Mouse (Mus musculus): Measurements from ENCODE around the gene Slc38a8. TPM values are rescaled to one million over a fixed set of nuclear protein-coding genes. Genes with fewer than 3 reads are reported as not detected.

Slc38a8 gene
- polyA plus RNA-seq, 1 experiment from 2014 or later: 0.05 TPM

GRCm38 (mm10) chr8:119515767-119516166 is 14.3 kb upstream of the Slc38a8 start:
- Histone ChIP-seq H3K27me3 (replicated peaks) (no peaks in the 10 kb centered on the region), H3K4me2 (replicated peaks) (no peak overlapping the region), H3K4me3 (replicated peaks) (no peak overlapping the region), H3K9me3 (no peaks in the 10 kb centered on the region), H3K27ac (no peak overlapping the region), H3K36me3 (peaks cover 71% of the 10 kb centered on the region), H3K4me1 (replicated peaks) (no peaks in the 10 kb centered on the region), H3K9ac (no peak overlapping the region)
- no peak for ATAC-seq
- WGBS: 84% methylated on average over 3 of the region's 3 CpGs

DNA sequence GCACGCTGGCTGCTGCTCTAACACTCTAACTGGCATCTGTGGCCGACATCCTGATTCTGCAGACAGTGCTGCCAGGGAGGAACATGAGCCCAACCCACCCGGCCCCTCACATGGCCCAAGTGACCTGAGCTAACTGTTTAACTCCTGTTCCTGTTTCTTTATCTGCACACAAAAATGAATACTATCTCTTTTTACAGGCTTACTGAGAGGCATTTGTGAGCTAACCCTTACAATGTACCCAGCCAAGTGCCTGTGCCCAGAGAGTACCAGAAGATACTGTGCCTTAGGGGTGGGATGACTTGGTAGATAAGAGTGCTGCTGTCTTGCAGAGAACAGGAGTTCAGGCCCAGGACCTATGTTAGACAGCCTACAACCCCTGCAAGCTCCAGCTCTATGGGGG is 13.4 kb upstream of the Slc38a8 start:
- WGBS: 89% methylated on average over 3 of the region's 3 CpGs
- no peak for ATAC-seq
- Histone ChIP-seq H3K9ac (no peak overlapping the region), H3K36me3 (peaks cover 70% of the 10 kb centered on the region), H3K27me3 (replicated peaks) (no peaks in the 10 kb centered on the region), H3K4me3 (replicated peaks) (no peak overlapping the region), H3K9me3 (no peaks in the 10 kb centered on the region), H3K4me1 (replicated peaks) (no peaks in the 10 kb centered on the region), H3K4me2 (replicated peaks) (no peak overlapping the region), H3K27ac (no peak overlapping the region)

GRCm38 (mm10) chr8:119513405-119513804 is 11.9 kb upstream of the Slc38a8 start:
- Histone ChIP-seq H3K4me3 (replicated peaks) (no peak overlapping the region), H3K36me3 (peaks cover 70% of the 10 kb centered on the region), H3K27ac (no peak overlapping the region), H3K9me3 (no peaks in the 10 kb centered on the region), H3K4me2 (replicated peaks) (no peak overlapping the region), H3K4me1 (replicated peaks) (no peaks in the 10 kb centered on the region), H3K9ac (no peak overlapping the region), H3K27me3 (replicated peaks) (no peaks in the 10 kb centered on the region)
- ATAC-seq: no peak
- WGBS: 84% methylated on average over 4 of the region's 4 CpGs

- WGBS: 94% methylated on average over 7 of the region's 7 CpGs
Measured at GRCm38 (mm10) chr8:119511722-119512121, 10.2 kb upstream of the Slc38a8 start.

DNA sequence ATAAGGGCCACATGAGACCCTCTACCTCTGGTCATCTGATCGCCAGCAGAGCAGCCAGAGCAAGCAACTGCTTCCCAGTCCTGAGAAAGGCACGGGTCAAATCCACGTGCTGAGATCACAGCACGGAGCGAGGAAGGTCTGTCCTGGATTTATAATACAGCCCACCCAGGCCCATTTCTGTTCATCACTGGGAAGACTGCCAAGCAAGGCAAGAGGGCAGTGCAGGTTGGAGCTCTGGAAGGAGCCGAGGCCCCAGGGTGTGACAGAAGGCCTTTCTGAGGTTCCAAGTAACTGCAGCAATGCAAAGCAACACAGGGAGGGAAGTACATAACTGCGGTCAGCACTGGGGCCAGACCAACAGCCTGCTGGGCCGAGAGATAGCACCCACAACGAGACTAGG is 9.0 kb upstream of the Slc38a8 start:
- Histone ChIP-seq H3K4me3 (replicated peaks) (no peak overlapping the region), H3K36me3 (peaks cover 60% of the 10 kb centered on the region), H3K9me3 (no peaks in the 10 kb centered on the region), H3K9ac (no peak overlapping the region), H3K27me3 (replicated peaks) (no peaks in the 10 kb centered on the region), H3K4me2 (replicated peaks) (no peak overlapping the region), H3K4me1 (replicated peaks) (no peaks in the 10 kb centered on the region), H3K27ac (no peak overlapping the region)
- no peak for ATAC-seq
- WGBS: 84% methylated on average over 9 of the region's 9 CpGs

More at GRCm38 (mm10) chr8:119511722-119512121, 10.2 kb upstream of the Slc38a8 start:
- Histone ChIP-seq H3K9ac (no peak overlapping the region), H3K27me3 (replicated peaks) (no peaks in the 10 kb centered on the region), H3K4me2 (replicated peaks) (no peak overlapping the region), H3K4me3 (replicated peaks) (no peak overlapping the region), H3K27ac (no peak overlapping the region), H3K36me3 (peaks cover 64% of the 10 kb centered on the region), H3K9me3 (no peaks in the 10 kb centered on the region), H3K4me1 (replicated peaks) (no peaks in the 10 kb centered on the region)
- no peak for ATAC-seq

DNA sequence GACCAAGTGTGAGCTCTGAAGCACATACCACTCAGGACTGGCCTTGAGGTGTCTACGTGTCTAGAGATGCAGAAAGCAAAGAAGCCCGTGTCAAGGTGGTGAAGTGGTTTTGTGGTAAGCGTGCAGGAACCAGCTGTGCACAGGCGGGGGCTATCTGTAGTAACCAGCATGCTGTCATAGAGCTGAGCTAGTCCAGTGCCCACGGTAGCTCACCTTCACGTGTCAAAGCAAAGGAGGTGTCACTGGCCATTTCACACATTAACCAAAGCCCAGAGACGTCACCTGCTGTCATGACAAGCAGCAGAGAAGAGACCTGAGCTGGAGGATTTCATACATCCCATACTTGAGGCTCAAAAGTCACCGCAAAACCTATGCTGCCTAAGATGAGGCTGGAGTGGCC is 4.6 kb upstream of the Slc38a8 start:
- Histone ChIP-seq H3K36me3 (peaks cover 28% of the 10 kb centered on the region), H3K4me1 (replicated peaks) (no peaks in the 10 kb centered on the region), H3K9me3 (no peaks in the 10 kb centered on the region), H3K27me3 (replicated peaks) (no peaks in the 10 kb centered on the region), H3K4me2 (replicated peaks) (no peak overlapping the region), H3K4me3 (replicated peaks) (no peak overlapping the region), H3K9ac (no peak overlapping the region), H3K27ac (no peak overlapping the region)
- ATAC-seq: no peak
- WGBS: 75% methylated on average over 8 of the region's 8 CpGs

DNA sequence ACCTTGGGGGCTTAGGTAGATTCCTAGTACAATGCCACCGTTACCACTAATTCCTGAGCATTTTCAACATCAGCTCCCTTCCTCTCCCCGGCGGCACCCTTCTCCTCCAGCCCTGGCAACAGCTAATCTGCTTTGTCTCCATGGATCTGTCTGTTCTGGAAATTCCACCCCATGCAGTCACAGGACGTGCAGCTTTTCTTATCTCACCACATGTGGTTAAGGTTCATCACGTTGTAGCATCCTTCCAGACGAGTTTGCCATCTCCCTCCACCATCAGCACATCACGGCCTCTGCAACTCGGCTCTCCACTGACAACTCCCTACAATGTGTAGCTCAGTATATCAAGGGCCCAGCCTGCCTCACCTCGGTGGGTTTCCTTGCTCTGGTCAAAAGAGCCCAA is 4.0 kb upstream of the Slc38a8 start:
- no peaks in the 10 kb centered on the region for H3K27me3 ChIP-seq (replicated peaks)
- no peak overlapping the region for H3K9ac ChIP-seq
- no peak overlapping the region for H3K4me2 ChIP-seq (replicated peaks)
- H3K4me3 ChIP-seq (replicated peaks): no peak overlapping the region
- no peaks in the 10 kb centered on the region for H3K4me1 ChIP-seq (replicated peaks)
- H3K9me3 ChIP-seq: no peaks in the 10 kb centered on the region
- H3K27ac ChIP-seq: no peak overlapping the region
- WGBS: 46% methylated on average over 9 of the region's 9 CpGs
- ATAC-seq: no peak
- peaks cover 25% of the 10 kb centered on the region for H3K36me3 ChIP-seq

- H3K27ac ChIP-seq: no peak overlapping the region
- no peak overlapping the region for H3K4me2 ChIP-seq (replicated peaks)
- no peaks in the 10 kb centered on the region for H3K4me1 ChIP-seq (replicated peaks)
- no peak overlapping the region for H3K9ac ChIP-seq
- H3K9me3 ChIP-seq: no peaks in the 10 kb centered on the region
- no peaks in the 10 kb centered on the region for H3K27me3 ChIP-seq (replicated peaks)
- 38% methylated on average over 10 of the region's 10 CpGs for WGBS
- no peak for ATAC-seq
- no peak overlapping the region for H3K4me3 ChIP-seq (replicated peaks)
- peaks cover 5% of the 10 kb centered on the region for H3K36me3 ChIP-seq
Measured at GRCm38 (mm10) chr8:119503191-119503767, 1.8 kb upstream of the Slc38a8 start.

DNA sequence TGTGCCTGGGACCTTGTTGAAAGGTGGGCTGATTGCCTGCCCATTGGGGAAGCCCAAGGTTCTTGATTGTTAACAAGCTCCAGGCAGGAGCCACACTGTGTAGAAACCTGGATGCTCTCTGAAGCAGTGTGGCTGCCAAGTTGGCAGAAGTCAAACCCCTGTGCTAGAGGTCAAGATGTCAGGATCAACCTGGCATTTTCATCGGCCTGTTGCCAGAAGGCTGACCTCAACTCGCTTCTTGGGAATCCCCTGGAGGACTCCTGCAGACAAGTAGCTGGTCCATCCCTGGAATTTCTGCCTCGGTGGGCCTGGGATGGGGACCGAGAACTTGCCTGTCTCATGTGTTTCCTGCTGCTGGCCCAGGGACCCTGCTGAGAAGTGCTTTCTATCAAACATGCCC is 613 bp upstream of the Slc38a8 start:
- Histone ChIP-seq H3K4me2 (replicated peaks) (no peak overlapping the region), H3K4me1 (replicated peaks) (no peaks in the 10 kb centered on the region), H3K4me3 (replicated peaks) (no peak overlapping the region), H3K36me3 (no peaks in the 10 kb centered on the region), H3K27me3 (replicated peaks) (no peaks in the 10 kb centered on the region), H3K9me3 (no peaks in the 10 kb centered on the region), H3K27ac (no peak overlapping the region), H3K9ac (no peak overlapping the region)
- no peak for ATAC-seq
- WGBS: 58% methylated on average over 4 of the region's 4 CpGs

DNA sequence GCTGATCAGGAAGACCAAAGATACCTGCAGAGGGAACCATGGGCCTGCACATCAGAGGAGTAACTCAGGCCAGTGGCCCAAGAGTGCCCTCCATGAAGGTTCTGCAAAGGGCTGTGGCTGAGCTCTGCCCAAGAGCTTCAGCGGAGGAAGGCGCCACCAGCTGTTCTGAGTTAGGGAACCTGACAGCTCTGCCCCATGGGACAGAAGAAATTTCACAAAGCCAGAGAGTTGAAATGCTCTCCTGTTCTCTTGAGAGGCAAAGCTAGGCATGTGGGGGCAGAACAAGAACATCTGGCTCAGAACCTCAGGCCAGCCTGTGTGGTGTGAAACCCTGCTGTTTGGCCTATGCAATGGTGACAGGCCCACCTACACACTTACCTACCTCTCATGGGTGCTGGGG is 1.7 kb downstream of the Slc38a8 start:
- Histone ChIP-seq H3K27me3 (replicated peaks) (no peaks in the 10 kb centered on the region), H3K4me3 (replicated peaks) (no peak overlapping the region), H3K27ac (no peak overlapping the region), H3K4me1 (replicated peaks) (no peaks in the 10 kb centered on the region), H3K9ac (no peak overlapping the region), H3K9me3 (no peaks in the 10 kb centered on the region), H3K4me2 (replicated peaks) (no peak overlapping the region), H3K36me3 (no peaks in the 10 kb centered on the region)
- 92% methylated on average over 2 of the region's 2 CpGs for WGBS
- ATAC-seq: no peak

DNA sequence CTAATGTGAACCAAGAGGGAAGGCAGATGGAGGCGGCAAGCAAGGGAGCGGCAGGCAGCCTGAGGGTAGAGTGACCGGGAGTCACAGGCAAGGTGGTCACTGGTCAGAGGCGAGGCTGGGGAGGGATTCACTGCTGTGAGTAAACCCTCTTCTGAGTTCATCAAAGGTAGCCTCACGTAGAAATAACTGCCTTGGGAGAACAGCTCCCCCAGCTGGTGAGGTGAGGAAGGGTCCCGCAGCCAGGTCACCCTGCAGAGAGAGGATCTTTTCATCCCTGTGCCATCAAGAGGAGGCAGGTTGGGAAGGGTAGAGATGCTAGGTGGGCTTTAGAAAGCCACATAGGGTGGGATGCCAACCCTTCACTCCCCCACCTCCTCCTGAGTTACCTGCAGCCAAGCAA is 4.7 kb downstream of the Slc38a8 start:
- no peaks in the 10 kb centered on the region for H3K4me1 ChIP-seq (replicated peaks)
- H3K9ac ChIP-seq: no peak overlapping the region
- H3K9me3 ChIP-seq: no peaks in the 10 kb centered on the region
- H3K27me3 ChIP-seq (replicated peaks): no peaks in the 10 kb centered on the region
- no peak overlapping the region for H3K4me3 ChIP-seq (replicated peaks)
- WGBS: 24% methylated on average over 6 of the region's 6 CpGs
- 0 out of 2 replicates have a peak, but pooled peaks have one; percentile 8 for ATAC-seq
- H3K36me3 ChIP-seq: no peaks in the 10 kb centered on the region
- no peak overlapping the region for H3K27ac ChIP-seq
- H3K4me2 ChIP-seq (replicated peaks): no peak overlapping the region

DNA sequence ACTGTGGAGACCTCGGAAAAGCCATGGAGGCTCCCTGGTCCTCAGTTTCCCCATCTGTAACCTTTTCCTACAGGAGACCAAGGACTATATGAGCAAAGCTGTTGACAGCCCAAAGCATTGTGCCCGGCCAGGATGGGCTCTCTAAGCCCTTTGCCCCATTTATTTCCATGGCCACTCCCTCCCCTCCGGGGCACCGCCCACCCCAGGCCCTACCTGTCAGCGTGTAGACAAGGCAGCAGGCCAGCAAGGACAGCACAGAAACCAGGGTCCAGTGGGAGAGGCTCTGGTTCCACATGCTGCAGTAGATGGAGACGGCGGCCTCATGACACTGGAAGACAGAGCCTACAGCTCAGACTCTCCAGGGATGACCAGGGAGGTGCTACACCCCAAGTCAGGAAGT is 14.4 kb downstream of the Slc38a8 start:
- Histone ChIP-seq H3K9me3 (no peaks in the 10 kb centered on the region), H3K36me3 (no peaks in the 10 kb centered on the region), H3K4me3 (replicated peaks) (no peak overlapping the region), H3K9ac (no peak overlapping the region), H3K4me2 (replicated peaks) (no peak overlapping the region), H3K4me1 (replicated peaks) (peaks cover 11% of the 10 kb centered on the region; the same call in 1 of the 2 replicates), H3K27me3 (replicated peaks) (no peaks in the 10 kb centered on the region), H3K27ac (no peak overlapping the region)
- ATAC-seq: no peak
- 66% methylated on average over 7 of the region's 7 CpGs for WGBS

DNA sequence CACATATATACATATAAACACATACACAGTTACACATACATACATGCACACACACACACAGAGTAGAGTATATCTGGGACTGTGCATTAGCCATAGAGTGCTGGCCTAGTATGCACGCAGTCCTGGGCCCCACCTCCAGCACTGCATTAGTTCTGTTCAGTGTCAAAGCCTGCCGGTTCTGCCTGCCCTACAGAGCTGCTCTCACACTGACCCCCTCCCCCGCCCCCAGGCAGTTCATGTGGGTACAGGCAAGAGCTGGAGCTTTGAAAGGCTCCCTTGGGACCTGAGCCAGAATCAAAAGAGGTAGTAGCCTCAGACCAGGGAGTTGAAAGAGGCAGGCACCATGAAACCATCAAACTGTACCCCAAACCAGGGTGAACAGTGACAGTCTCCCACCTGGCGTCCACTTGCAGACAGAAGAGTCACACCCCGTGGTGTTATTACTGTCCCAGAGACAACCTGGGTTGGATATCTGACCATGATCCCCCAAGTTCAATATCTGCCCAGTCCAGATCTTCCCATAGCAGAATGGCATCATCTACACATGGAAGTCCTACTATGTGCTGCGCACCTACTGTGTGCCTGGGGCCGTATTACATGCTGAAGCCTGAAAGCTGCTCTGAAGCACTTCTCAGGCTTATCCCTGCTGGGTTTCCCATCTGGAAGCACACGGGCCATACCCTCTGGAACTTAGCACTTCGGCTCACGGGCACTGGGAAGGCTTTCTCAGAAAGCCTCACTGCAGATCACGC is 17.2 kb downstream of the Slc38a8 start:
- no peak overlapping the region for H3K4me2 ChIP-seq (replicated peaks)
- no peak overlapping the region for H3K9ac ChIP-seq
- no peaks in the 10 kb centered on the region for H3K4me1 ChIP-seq (replicated peaks)
- ATAC-seq: no peak
- no peak overlapping the region for H3K4me3 ChIP-seq (replicated peaks)
- no peaks in the 10 kb centered on the region for H3K9me3 ChIP-seq
- no peaks in the 10 kb centered on the region for H3K27me3 ChIP-seq (replicated peaks)
- H3K36me3 ChIP-seq: no peaks in the 10 kb centered on the region
- 78% methylated on average over 11 of the region's 11 CpGs for WGBS
- H3K27ac ChIP-seq: no peak overlapping the region

All from intestine, embryonic 15.5 days (tissue).